Mouse (Mus musculus): ENCODE measurements around the gene Vps4b.

- no peak for TF ChIP-seq EP300 (IDR thresholded peaks at IDR 0.05; ENCODE audit: insufficient read depth, low read depth, low read length)
- no peak for TF ChIP-seq CTCF (IDR thresholded peaks at IDR 0.05)
- no peak for TF ChIP-seq POLR2A (IDR thresholded peaks at IDR 0.05; ENCODE audit: insufficient read depth, low read depth, low read length)
These were observed 45.9 kb downstream of the Vps4b start for GRCm38 (mm10) chr1:106750656-106751055.

All from heart, adult 2 months (tissue).